Mouse (Mus musculus) CD4-positive, CD25-positive, alpha-beta regulatory T cell, adult 9 weeks (primary cell): Measurements from ENCODE around the gene Dmgdh. TPM values are rescaled to one million over a fixed set of nuclear protein-coding genes. Genes with fewer than 3 reads are reported as not detected.

ENCODE experiments used
- polyA plus RNA-seq: library from polyadenylated mRNA; unstranded; fragments of 100-300 nt; shearing (Covaris generic); gene quantifications from one replicate; pipeline ENCODE4 v1.2.1, GENCODE M21; 2017

The Dmgdh gene
- not detected for polyA plus RNA-seq

DNA sequence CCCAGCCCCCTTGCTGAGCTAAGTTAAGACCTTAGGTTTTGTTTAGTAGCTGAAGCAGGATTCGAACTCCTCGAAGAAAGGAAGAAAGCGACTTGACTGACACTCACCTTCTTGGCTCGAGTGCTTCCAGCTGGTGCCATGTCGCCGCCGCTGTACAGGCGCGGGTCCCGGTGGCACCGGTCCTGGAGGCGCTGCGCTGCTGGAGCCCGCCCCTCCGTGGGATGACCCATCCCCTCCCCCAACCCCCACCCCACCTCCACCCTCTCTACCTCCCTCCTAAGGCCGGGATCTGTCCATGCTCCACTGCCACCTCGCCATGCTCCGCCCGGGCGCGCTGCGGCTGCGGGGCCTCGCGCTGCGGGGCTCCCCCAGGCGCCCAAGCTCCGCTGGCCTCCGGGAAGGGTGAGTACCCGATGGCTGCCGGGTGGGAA, at the start of gene Dmgdh, which contains the start of gene Bhmt2:
Gene Dmgdh, plus strand, starts transcription at position 303 of the 431 bp plus-strand sequence.
Gene Bhmt2, minus strand, starts transcription at position 172 of the 431 bp plus-strand sequence.

DNA sequence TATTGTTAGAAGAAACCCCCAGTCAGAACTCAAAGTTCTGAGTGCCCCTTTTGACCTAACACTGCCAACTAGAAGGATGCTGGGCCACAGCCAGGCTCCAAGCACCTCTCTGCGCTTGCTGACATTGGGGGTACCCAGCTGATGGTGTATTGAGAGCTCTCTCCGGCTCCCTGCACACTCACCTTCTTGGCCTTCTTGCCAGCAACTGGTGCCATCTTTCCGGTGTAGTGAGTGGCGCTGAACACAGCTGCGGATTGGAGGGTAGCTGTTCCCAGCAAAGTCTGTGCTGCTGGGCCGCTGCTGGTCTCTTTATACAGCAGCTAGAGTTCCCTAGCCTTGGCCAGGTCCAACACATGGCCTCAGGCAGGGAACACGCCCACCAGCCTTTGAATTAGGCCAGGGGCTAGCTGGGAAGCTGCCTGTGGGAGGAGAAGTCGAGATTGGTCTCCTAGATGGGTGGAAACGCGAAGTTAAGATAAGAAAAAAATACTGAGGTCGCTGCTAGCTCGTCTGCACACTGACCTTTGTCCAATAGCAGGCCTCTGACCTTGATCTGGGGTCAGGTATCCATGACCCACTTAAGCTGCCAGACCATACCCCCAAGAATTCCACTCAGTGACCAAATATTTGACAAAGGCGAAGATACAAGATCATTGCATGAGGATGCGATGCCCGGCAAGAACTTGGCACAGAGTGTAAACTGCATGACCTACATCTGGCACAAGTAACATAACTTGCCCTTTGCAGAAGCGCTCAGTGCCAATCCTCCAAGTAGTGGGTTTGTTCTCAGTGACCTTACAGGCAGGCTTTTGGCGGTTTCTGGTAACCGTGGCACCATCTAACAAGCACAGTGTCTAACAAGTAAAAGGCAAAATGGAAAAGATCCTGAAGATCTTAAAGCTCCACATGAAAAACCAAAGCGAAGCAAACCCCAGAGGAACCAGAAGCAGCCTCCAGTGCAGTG, 36.7 kb upstream of the Dmgdh start, which contains the start of gene Bhmt:
Gene Bhmt, minus strand, starts transcription at position 680 of the 964 bp plus-strand sequence.

DNA sequence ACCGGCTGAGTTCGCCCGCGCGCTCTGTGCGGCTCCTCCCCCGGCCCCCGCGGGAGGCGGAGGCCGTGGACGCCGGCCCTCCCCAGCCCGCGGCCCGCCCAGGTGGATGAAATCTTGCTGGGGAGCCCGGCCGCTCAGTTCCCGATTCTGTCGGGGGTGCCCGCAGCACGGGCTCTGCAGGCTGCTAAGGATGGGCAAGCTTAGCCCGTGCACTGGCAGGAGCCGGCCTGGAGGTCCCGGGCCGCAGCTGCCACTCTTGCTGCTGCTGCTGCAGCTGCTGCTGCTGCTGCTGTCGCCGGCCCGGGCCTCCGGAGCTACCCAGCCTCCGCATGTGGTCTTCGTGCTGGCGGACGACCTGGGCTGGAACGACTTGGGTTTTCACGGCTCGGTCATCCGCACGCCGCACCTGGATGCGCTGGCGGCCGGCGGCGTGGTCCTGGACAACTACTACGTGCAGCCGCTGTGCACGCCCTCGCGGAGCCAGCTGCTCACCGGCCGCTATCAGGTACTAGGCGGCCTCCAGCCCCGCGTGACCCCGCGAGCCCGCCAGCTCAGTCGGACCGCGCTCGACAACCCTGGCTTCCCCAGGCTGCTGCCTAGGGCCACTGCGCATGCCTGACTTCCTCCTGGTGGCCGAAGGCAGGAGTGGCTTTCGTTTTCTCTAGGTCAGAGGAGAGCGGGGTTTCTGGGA, 97.5 kb downstream of the Dmgdh start, which contains the start of gene Arsb:
Gene Arsb, plus strand, starts transcription at position 43 of the 691 bp plus-strand sequence.

Other genes starting within 250 kb of the Dmgdh start
- 1.1 TPM for gene Jmy, start 174.6 kb upstream of the Dmgdh start, polyA plus RNA-seq
- not detected for gene Bhmt, start 36.5 kb upstream of the Dmgdh start, polyA plus RNA-seq
- gene Bhmt2, start 131 bp upstream of the Dmgdh start, polyA plus RNA-seq = not detected
- 9.9 TPM for gene Arsb, start 97.2 kb downstream of the Dmgdh start, polyA plus RNA-seq